Mouse (Mus musculus) G1E-ER4 (cell line): ENCODE measurements around the gene Spag5. TPM values are rescaled to one million over a fixed set of nuclear protein-coding genes. Genes with fewer than 3 reads are reported as not detected.

Source experiments
- GATA1 ChIP-seq: IDR thresholded peaks from one replicate; pipeline ENCODE4 v1.8.0; 2012; ENCODE audit warnings: low read length, inconsistent platforms
- polyA plus RNA-seq: library from polyadenylated mRNA; stranded (reverse); fragments of >175 nt; gene quantifications from 2 replicates; pipeline ENCODE4 v1.2.3, GENCODE M21; 2012

Gene Spag5
- polyA plus RNA-seq, 1 experiment = 28.8 TPM

DNA sequence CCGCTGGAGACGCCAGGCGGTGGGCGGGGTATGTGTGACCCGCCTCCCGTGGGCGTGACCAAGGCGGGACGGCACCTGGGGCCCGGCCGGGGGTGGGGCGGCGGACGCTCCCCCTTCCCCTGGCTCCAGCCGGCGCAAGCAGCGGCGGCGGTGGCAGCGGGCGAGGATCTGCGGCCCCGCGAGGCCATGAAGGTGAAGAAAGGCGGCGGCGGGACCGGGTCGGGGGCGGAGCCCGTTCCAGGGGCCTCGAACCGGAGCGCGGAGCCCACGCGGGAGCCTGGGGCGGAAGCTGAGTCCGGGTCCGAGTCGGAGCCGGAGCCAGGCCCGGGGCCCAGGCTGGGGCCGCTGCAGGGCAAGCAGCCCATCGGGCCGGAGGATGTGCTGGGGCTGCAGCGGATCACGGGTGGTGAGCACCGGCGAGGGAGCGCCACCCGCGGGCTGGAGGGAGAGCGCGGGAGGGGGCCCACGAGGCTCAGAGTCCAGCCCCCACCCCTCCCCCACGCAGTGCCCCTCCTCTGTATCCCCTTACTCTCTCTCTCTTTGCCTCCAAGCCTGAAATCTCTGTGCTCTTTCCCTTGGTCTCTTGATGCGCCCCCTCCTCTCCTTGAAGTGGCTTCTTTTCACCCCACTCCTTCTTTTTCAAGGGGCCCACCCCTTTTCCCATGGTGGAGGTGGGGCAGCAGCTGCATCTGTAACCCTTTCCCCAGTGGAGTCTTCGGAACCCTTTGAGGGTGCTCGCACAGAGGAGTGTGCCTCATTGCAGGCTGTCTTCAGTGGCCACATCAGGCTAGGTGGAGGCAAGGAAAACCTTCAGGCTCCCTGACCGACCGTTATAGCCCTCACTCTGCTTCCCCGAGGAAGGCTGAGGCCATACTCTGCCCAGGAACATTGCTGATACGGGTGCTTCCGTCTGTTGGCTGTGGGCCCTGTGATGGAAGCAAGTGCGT is 42.3 kb downstream of the Spag5 start, which contains the start of gene Unc119:
Unc119 (plus strand) TSS at position 102 of the 947 bp plus-strand sequence.
- no peak for TF ChIP-seq GATA1

DNA sequence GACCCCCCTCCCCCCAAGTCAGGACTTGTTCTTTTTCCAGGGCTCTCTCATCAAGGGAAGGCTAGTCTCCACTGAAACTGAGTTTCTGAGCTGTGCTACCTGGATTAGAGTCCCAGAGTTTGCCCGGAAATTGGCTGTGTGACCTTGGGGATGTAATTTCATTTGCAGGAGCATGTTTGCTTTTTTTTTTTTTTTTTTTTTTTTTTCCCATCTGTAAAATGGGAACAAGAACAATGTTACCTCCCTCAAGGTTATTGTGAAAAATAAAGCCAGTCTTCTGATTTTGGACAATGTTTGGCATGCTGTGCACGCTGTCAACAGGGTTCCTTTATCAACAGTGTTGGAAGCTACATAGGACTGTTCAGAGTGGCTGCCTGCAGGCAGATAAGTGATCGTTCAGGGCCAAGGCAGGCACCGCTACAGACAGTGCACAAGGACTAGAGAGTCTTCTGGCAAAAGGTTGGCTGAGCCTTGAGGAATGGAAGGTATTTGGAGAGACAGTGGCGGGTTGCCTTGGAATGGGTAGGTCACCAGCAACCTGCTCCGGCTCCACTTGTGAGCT is 43.1 kb downstream of the Spag5 start:
- no peak for TF ChIP-seq GATA1

DNA sequence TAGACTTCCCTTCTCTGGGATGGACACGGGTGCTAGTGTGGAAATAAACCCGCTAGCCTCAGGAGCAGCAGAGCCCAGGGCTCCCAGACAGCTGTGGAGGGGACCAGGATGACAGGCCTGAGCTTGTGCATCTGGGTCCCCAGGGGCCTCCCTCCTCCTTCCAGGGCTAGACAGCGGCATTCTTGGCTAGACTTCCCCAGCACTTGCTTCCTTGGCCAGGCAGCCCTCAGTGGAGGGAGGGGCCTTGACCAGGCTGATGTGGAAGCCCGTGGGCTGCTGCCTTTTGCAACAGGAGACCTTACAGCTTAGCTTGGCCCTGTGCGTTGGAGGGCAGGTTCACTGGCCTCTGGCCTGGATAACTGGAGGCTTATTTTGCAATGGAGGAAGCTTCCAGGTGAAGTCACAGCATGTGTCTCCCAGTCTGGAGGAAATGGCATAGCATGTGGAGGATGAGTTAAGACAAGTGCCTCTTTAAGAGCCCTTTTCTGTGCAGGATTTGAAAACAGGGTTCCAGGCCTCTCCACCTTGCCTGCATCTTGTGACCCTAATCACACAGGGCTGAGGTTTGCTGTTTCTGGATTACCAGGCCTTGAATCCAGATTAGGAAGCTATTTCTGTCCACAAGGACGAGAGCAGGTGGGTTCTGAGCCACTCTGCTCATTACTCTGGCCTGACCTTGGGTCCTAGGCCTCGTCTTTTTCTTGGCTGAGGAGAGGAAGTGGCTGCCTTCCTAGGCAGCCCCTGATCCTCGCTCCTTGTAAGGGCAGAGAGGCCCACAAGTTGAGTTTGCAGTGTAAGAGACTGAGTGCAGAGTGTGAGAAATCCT is 43.8 kb downstream of the Spag5 start:
- TF ChIP-seq GATA1 = no peak

DNA sequence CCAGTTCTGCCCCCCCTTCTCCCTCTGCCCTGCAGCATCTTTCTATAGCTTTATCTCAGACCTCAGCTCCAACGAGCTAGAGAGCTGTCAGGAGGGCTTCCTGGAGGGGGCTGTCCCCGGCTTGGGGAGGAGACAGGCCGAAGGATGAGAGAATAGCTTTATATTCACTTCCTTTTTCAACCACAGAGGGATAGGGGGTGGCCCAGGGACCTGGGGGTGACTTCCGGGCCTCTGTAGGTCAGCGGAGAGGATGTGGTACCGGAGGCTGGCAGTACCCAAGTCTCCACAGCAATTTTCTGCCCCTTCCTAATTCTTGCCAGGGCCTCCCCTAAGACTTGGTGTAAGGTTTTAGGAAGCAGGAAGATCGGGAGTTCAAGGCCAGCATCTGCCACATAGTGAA is 44.5 kb downstream of the Spag5 start:
- TF ChIP-seq GATA1 = no peak

DNA sequence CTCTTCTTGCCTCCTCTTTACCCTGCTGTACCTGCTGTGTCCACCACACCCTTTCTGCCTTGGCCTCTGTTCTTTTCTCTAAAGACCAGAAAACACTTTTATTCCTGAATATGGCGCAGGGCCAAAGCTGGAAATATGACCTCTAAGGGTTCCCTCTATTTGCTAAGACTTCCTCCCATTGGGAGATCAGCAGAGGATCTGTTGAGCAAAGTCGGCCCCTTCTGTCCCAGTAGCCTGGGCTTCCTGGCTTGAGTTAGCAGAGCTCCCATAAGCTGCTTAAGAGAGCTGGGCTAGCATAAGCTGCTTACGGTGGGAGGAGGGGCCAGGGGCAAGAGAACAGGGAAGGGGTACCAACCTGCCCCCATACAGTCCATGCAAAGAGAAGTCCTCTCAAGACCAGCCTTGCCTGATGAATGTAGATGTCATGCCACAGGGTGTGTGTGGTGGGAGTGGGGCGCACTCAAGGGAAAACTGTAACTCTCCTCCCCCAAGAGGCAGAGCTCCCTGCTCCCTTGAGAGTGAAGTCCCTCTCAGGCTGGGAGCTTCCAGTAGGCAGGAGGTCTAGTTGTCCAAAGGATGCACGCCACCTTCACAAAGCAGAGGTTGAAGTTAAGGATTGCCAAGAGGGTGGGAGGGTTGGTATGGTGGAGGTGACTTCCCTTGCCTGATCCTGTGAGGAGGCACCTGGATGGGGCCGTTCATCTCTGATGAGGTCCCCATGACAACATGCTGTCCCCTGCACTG is 45.2 kb downstream of the Spag5 start:
- no peak for TF ChIP-seq GATA1

DNA sequence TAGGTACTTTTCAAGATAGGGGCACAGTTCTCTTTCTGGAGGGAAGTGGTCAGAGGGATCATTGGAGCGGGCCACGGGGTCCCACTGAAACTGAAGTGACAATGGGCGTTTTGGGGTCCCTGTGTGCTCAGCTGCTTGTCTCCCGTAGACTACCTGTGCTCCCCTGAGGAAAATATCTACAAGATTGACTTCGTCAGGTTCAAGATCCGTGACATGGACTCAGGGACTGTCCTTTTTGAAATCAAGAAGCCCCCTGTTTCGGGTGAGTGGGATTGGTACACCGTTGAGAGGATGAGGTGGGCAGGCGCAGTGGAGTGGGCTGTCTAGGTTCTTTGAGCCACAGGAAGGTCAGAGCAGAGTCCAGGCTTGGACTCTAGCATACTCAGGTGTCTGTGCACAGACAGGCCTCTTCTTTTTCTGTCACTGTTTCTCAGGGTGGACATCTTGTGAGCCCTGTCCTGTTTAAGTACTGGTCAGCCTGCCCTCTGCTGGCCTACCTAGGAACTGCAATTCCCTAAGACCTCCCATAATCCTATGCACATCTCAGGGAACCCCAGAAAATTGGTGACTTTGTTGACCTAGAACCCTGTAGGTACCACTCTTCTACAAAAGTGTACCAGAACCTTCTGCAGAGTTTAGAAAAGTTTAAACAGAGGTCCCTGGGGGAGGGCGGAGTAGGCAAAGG is 45.9 kb downstream of the Spag5 start:
- TF ChIP-seq GATA1 = no peak

DNA sequence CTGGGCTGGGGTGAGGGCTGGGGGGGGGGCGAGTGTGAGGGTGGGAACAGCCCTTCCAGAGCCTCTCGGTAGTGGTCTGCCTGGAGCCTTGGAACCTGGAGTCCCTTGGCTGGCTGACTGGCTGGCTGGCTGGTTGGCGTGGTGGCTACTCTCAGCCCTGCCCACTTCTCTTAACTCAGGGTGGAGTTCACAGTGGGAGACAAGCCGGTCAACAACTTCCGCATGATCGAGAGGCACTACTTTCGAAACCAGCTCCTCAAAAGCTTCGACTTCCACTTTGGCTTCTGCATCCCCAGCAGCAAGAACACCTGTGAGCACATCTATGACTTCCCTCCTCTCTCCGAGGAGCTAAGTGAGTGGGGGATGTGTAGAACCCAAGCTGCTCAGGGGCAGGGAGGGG is 46.6 kb downstream of the Spag5 start:
- no peak for TF ChIP-seq GATA1

DNA sequence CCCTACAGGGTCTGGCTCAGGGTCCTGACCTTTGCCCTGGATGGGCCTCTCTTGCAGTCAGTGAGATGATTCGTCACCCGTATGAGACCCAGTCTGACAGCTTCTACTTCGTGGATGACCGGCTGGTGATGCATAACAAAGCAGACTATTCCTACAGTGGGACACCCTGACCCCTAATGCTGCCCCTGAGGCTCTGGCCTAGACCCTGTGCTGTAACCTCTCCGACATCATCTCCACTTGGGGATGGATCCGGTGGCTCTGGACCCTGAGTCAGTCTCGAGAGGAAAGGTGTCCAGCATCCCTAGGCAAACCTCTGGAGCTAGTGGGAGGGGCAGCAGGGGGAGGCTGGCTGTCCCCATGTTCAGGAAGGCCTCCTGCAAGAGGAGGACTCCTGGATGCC is 47.1 kb downstream of the Spag5 start:
- TF ChIP-seq GATA1 = no peak

DNA sequence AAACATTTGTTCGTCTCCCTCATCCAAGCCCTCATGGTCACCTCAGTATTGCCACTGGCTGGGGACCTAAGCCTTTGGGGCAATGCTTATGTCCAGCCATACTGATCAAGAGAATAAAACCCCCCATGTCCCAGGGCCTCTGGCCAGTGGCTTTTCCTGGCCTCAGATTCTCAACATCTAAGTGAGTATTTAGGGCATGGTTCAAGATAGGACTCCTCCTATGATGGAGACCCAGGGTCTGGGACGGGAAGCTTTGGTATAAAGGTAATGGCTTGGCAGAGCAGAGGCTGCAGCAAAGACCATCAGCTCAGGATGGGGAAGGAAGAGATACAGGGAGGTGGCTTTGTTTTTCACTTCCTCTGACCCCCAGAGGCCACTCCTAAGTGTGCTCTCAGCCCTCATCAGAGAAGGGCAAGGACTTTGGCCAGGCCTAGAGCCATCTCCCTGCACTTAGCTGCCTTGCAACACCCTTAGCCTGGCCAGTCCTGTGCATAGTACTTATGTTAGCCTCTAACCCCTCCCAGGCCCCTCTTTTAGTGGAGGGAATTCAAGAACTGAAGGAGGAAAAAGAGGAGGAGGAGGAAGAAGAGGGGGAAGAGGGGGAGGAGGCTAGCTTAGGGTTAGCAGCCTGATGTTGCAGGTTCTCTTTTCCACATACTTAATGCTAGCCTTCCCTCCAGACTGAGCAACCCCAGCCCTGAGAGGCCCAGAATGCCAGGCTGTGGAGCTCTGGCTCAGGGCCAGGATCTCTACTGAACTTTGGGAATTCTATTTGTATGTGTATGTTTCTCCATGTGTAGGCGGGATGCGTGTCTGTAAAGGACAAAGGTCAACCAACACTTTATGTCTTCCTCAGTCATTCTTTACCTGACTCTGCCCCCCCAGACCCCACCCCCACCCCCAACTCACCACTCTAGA is 48.4 kb downstream of the Spag5 start:
- TF ChIP-seq GATA1 = no peak

DNA sequence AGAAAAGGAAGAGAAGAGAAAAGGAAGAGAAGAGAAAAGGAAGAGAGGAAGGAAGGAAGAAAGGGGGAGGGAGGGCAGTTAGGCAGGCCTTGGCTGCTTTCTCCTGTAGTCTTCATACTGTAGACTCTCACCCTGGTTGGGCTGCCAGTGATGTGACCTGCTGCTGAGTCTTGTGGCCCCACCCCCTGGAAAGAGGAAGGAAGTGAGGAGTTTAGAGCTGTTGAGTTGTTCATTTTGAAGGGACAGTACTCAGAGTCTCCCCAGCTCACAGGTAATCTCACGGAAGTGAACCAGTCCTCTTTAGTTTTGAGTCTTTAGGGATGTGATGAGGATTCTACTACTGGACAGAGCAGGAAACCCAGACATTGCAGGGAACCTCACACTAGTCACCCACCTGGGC is 51.8 kb downstream of the Spag5 start:
- no peak for TF ChIP-seq GATA1

DNA sequence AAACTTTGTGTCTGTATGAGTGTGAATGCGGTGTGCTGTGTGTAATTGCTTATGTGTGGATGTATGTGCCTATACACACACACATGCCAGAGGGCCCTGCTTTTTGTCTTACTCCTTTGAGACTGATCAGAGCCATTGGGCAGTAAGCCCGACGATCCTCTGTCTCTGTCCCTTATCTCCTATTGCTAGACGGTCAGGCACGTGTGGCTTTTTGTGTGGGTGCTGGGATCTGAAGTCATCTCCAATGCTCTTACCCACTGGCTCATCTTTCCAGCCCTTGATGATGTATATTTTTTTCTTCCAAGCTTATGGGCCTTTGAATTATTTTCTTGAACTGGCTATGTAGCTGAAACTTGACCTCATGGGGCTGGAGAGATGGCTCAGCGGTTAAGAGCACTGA is 53.6 kb downstream of the Spag5 start:
- TF ChIP-seq GATA1 = no peak

DNA sequence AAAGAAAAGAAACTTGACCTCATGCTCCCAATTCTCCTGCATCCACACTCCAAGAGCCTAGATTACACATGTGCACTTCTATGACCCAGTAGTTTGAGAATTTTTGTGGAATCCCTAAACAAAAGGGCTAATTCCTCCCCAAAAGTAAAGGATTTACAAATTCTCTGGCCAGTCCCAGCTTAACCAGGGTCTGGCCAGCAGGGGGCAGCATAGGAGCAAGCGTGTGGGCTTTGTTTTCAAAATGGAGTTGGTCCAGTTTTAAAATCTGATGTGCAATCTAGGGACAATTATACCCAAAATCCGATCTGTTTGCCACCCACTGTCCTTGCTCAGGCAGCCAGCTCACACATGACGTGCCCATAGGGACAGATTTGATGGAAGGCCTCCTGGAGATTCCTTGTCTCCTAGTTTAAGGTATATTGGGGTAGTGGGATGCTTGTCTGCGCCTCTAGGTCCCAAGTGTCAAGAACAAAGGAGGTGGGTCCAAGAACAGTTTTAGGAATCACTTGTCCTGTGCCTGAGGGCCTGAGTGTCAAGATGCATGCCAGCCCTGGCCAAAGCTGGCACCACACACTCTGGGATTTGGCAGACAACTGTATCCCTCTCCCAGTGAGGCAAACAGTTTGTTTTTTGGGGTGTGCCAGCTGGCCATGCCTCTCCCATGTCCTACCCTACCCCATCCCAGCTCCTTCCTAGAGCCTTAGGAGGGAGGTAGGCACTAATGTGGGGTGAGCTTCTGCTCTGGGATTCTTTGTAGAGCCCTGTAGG is 54.3 kb downstream of the Spag5 start:
- TF ChIP-seq GATA1 = no peak
